Mouse (Mus musculus): ENCODE measurements at regions not wholly inside any gene's neighbourhood (a gene's known extent, or its start where the extent isn't known, plus 50 kb on each side); places are given as distances from the start of the nearest gene placed in this dataset.

GRCm38 (mm10) chr11:84653481-84653880, 128.1 kb upstream of the Lhx1 start:
- TF ChIP-seq MAFK (IDR thresholded peaks at IDR 0.05; ENCODE audit: insufficient read depth, low read depth, low read length), result no peak
- TF ChIP-seq CHD2 (IDR thresholded peaks at IDR 0.05; ENCODE audit: low read depth, low read length), result no peak
- no peak for TF ChIP-seq ZNF384 (IDR thresholded peaks at IDR 0.05; ENCODE audit: low read depth, low read length)
- no peak for TF ChIP-seq ZC3H11A (IDR thresholded peaks at IDR 0.05; ENCODE audit: borderline replicate concordance, low read depth, low read length)
- no peak for TF ChIP-seq HCFC1 (IDR thresholded peaks at IDR 0.05; ENCODE audit: borderline replicate concordance, insufficient read depth, low read length)
